Mouse (Mus musculus) CH12.LX (cell line): ENCODE data around the gene Asic2. TPM values are rescaled to one million over a fixed set of nuclear protein-coding genes. Genes with fewer than 3 reads are reported as not detected.
A peak's percentile ranks its signal among the peaks of the same experiment; 100 is the strongest.

Experiments
- DNase-seq: peaks from one replicate; pipeline ENCODE4 v3.0.0-alpha.2; 2013; ENCODE audit errors: extremely low read depth
- H3K27ac ChIP-seq: 2 replicates; pipeline ENCODE4 v1.5.1; 2012; ENCODE audit warnings: low read depth, mild to moderate bottlenecking, control low read depth, moderate library complexity; ENCODE audit not compliant: insufficient read depth
- H3K27me3 ChIP-seq: replicated peaks from 2 replicates; pipeline ENCODE3; 2012; ENCODE audit warnings: inconsistent platforms
- H3K36me3 ChIP-seq, 2 experiments: replicated peaks in 1 of 2; 2 replicates each; pipeline versions ENCODE3 to v1.6.1; 2012; ENCODE audit warnings: inconsistent platforms in 1 of 2, low read length in 1 of 2, mild to moderate bottlenecking in 1 of 2, mixed read lengths in 1 of 2, moderate library complexity in 1 of 2; ENCODE audit not compliant: control insufficient read depth in 1 of 2, insufficient read depth in 1 of 2
- H3K4me1 ChIP-seq, 2 experiments: 2 replicates each; pipeline ENCODE4 v1.6.1; 2012; ENCODE audit warnings: inconsistent platforms in 1 of 2, moderate library complexity in 1 of 2; ENCODE audit not compliant: insufficient read depth in 2 of 2, control insufficient read depth in 1 of 2
- H3K4me2 ChIP-seq: 2 replicates; pipeline ENCODE4 v1.6.1; 2012; ENCODE audit warnings: low read depth, mild to moderate bottlenecking, control low read depth; ENCODE audit not compliant: poor library complexity, insufficient read depth, severe bottlenecking
- H3K4me3 ChIP-seq, 3 experiments: fragments of 150-350 bp in 1 of 3; sonication (generic) in 1 of 3; replicated peaks in 1 of 3; 2 replicates each; pipeline versions ENCODE3 to v1.5.1; 2011 to 2012; ENCODE audit warnings: low read depth in 2 of 3, low read length in 2 of 3, mild to moderate bottlenecking in 2 of 3, moderate library complexity in 2 of 3, control low read depth in 1 of 3, improper control_type of control experiment in 1 of 3, inconsistent platforms in 1 of 3, mixed read lengths in 1 of 3; ENCODE audit not compliant: poor library complexity in 1 of 3
- H3K79me2 ChIP-seq: replicated peaks from 2 replicates; pipeline ENCODE4 v1.6.1; 2012; ENCODE audit warnings: mild to moderate bottlenecking, moderate library complexity; ENCODE audit not compliant: control insufficient read depth, poor library complexity, insufficient read depth, severe bottlenecking; ENCODE audit errors: extremely low read depth
- H3K9ac ChIP-seq: 2 replicates; pipeline ENCODE4 v1.6.1; 2012; ENCODE audit warnings: low read depth, mild to moderate bottlenecking, control low read depth, moderate library complexity; ENCODE audit not compliant: insufficient read depth
- H3K9me3 ChIP-seq: replicated peaks from 2 replicates; pipeline ENCODE3; 2012; ENCODE audit warnings: low read length, inconsistent platforms, mixed read lengths
- BHLHE40 ChIP-seq: IDR thresholded peaks from 2 replicates; pipeline ENCODE4 v1.6.1; 2011; ENCODE audit warnings: mild to moderate bottlenecking, low read depth, low read length, improper control_type of control experiment
- CHD1 ChIP-seq: IDR thresholded peaks from 2 replicates; pipeline ENCODE4 v1.6.1; 2012; ENCODE audit warnings: low read depth, low read length, improper control_type of control experiment, inconsistent platforms
- CTCF ChIP-seq, 2 experiments: IDR thresholded peaks in 1 of 2; conservative IDR thresholded peaks in 1 of 2; 2 replicates each; pipeline ENCODE4 v1.5.1; 2011 to 2012; ENCODE audit warnings: low read depth in 2 of 2, low read length in 2 of 2, improper control_type of control experiment in 1 of 2, inconsistent platforms in 1 of 2, mild to moderate bottlenecking in 1 of 2, moderate library complexity in 1 of 2
- ELF1 ChIP-seq: IDR thresholded peaks from 2 replicates; pipeline ENCODE4 v1.6.1; 2014; ENCODE audit warnings: low read depth, mild to moderate bottlenecking, inconsistent platforms, low read length, improper control_type of control experiment
- EP300 ChIP-seq: IDR thresholded peaks from 2 replicates; pipeline ENCODE4 v1.6.1; 2011; ENCODE audit warnings: low read length, improper control_type of control experiment
- ETS1 ChIP-seq: conservative IDR thresholded peaks from 2 replicates; pipeline ENCODE4 v1.6.1; 2012; ENCODE audit warnings: low read depth, mild to moderate bottlenecking, inconsistent platforms, low read length, improper control_type of control experiment, moderate library complexity
- IRF4 ChIP-seq: IDR thresholded peaks from 2 replicates; pipeline ENCODE4 v1.6.1; 2014; ENCODE audit warnings: low read depth, mild to moderate bottlenecking, inconsistent platforms, low read length, improper control_type of control experiment
- MEF2A ChIP-seq: IDR thresholded peaks from 2 replicates; pipeline ENCODE4 v1.6.1; 2014; ENCODE audit warnings: low read depth, mild to moderate bottlenecking, inconsistent platforms, low read length, improper control_type of control experiment, borderline replicate concordance
- NRF1 ChIP-seq: IDR thresholded peaks from 2 replicates; pipeline ENCODE4 v1.6.1; 2014; ENCODE audit warnings: low read depth, mild to moderate bottlenecking, inconsistent platforms, low read length, improper control_type of control experiment, moderate library complexity
- PAX5 ChIP-seq: IDR thresholded peaks from 2 replicates; pipeline ENCODE4 v1.6.1; 2012; ENCODE audit warnings: low read length, inconsistent platforms, mixed read lengths
- RAD21 ChIP-seq: IDR thresholded peaks from 2 replicates; pipeline ENCODE4 v1.6.1; 2011; ENCODE audit warnings: low read depth, mild to moderate bottlenecking, low read length, improper control_type of control experiment, moderate library complexity
- RCOR1 ChIP-seq: conservative IDR thresholded peaks from 2 replicates; pipeline ENCODE4 v1.6.1; 2012; ENCODE audit warnings: low read depth, mild to moderate bottlenecking, inconsistent platforms, low read length, improper control_type of control experiment
- SMC3 ChIP-seq: IDR thresholded peaks from 2 replicates; pipeline ENCODE4 v1.6.1; 2011; ENCODE audit warnings: low read depth, low read length, improper control_type of control experiment
- TCF12 ChIP-seq: IDR thresholded peaks from 2 replicates; pipeline ENCODE4 v1.6.1; 2014; ENCODE audit warnings: low read depth, mild to moderate bottlenecking, inconsistent platforms, low read length, improper control_type of control experiment
- ZC3H11A ChIP-seq: IDR thresholded peaks from 2 replicates; pipeline ENCODE4 v1.6.1; 2012; ENCODE audit warnings: low read depth, mild to moderate bottlenecking, inconsistent platforms, low read length, improper control_type of control experiment
- ZNF384 ChIP-seq: IDR thresholded peaks from 2 replicates; pipeline ENCODE4 v1.6.1; 2012; ENCODE audit warnings: low read depth, low read length, improper control_type of control experiment, inconsistent platforms
- dilution Hi-C: fragments of 300-500 bp; cut with MboI; formaldehyde crosslinking; loops from 2 replicates; pipeline ENCODE4 v1.14.3; 2020; ENCODE audit warnings: low sequenced_read_pairs; ENCODE audit not compliant: extremely low pct_unique_long_range_greater_than_20kb, extremely low pct_ligation_motif_present
- in situ Hi-C: fragments of 300-500 bp; cut with MboI; formaldehyde crosslinking; loops from 3 replicates; pipeline ENCODE4 v1.14.3; 2019; ENCODE audit warnings: low sequenced_read_pairs, low pct_ligation_motif_present, low pct_unique_long_range_greater_than_20kb, mixed read lengths
- polyA plus RNA-seq: library from polyadenylated mRNA; unstranded; fragments of >175 nt; gene quantifications from 2 replicates; pipeline ENCODE4 v1.2.1, GENCODE M21; 2012; ENCODE audit warnings: low read depth; ENCODE audit not compliant: insufficient read length
- total RNA-seq, 2 experiments: library from RNA; depleted of rRNA; stranded (reverse); fragments of 300-350 nt in 1 of 2; fragments of >200 nt in 1 of 2; gene quantifications; 2 replicates each; pipeline ENCODE4 v1.2.3; 2012 to 2014

Gene Asic2
- total and polyA plus RNA-seq, 3 experiments: not detected

- no peaks in the 10 kb centered on the region for H3K9me3 ChIP-seq
- dilution Hi-C loops (no loop called here), in situ Hi-C loops (no loop called here)
- H3K9ac ChIP-seq: no peak overlapping the region
- H3K79me2 ChIP-seq: no peaks in the 10 kb centered on the region
- no peaks in the 10 kb centered on the region for H3K36me3 ChIP-seq
- peak overlapping the region; percentile 10; the same call in 1 of the 2 replicates for H3K4me2 ChIP-seq
- peaks cover 0 to 19% of the 10 kb centered on the region in 2 experiments; a peak in 2 of 4 replicates for H3K4me1 ChIP-seq
- DNase-seq: peak; percentile 24
- H3K27me3 ChIP-seq: peaks cover 44% of the 10 kb centered on the region
- H3K27ac ChIP-seq: no peak overlapping the region
- no peak for TF ChIP-seq NRF1
- no peak for TF ChIP-seq ETS1
- no peak for TF ChIP-seq ZC3H11A
- peak; percentile 69 for TF ChIP-seq RAD21
- TF ChIP-seq CTCF (conservative IDR thresholded peaks at IDR 0.05 in 1 of 2, IDR thresholded peaks at IDR 0.05 in 1 of 2; ENCODE audit: low read depth in 2 of 2, low read length in 2 of 2): peak in 1 of 2 experiments; percentile 69; a peak in 2 of 4 replicates
- TF ChIP-seq CHD1: no peak
- TF ChIP-seq BHLHE40: no peak
- peak; percentile 54 for TF ChIP-seq SMC3
- TF ChIP-seq PAX5: no peak
- no peak overlapping the region for H3K4me3 ChIP-seq
Measured at GRCm38 (mm10) chr11:81974577-81974976, 6.3 kb upstream of the Asic2 start.

- Histone ChIP-seq H3K9ac (no peak overlapping the region), H3K4me2 (no peak overlapping the region), H3K79me2 (no peaks in the 10 kb centered on the region), H3K9me3 (no peaks in the 10 kb centered on the region), H3K27me3 (peaks cover 48% of the 10 kb centered on the region), H3K27ac (no peak overlapping the region), H3K36me3 (no peaks in the 10 kb centered on the region), H3K4me3 (no peak overlapping the region)
- dilution Hi-C loops: no loop called here
- in situ Hi-C loops: no loop called here
- TF ChIP-seq TCF12 (0 out of 2 replicates have a peak, but pooled peaks have one; percentile 12), ETS1 (peak; percentile 59), CHD1 (no peak), IRF4 (peak; percentile 62; the same call in 1 of the 2 replicates), ELF1 (no peak), BHLHE40 (peak; percentile 97), ZNF384 (no peak), RCOR1 (no peak), MEF2A (0 out of 2 replicates have a peak, but pooled peaks have one; percentile 11), EP300 (peak; percentile 67)
- TF ChIP-seq, all 38 proteins: peak for 6
- peak; percentile 38 for DNase-seq
- peaks cover 0 to 19% of the 10 kb centered on the region in 2 experiments; a peak in 2 of 4 replicates for H3K4me1 ChIP-seq
Measured at GRCm38 (mm10) chr11:81973699-81974098, 5.4 kb upstream of the Asic2 start.
